Mouse (Mus musculus) spleen, adult 2 months (tissue): ENCODE data around the gene Gm43552.

ENCODE experiments used
- CTCF ChIP-seq: fragments of 200-500 bp; IDR thresholded peaks from 2 replicates; pipeline ENCODE4 v1.5.1; 2011; ENCODE audit warnings: mild to moderate bottlenecking, inconsistent platforms; ENCODE audit not compliant: insufficient read depth, insufficient read length, insufficient replicate concordance; ENCODE audit errors: extremely low read depth
- POLR2A ChIP-seq: fragments of 200-500 bp; IDR thresholded peaks from 2 replicates; pipeline ENCODE4 v1.6.1; 2011; ENCODE audit warnings: low read depth, low read length, inconsistent platforms

DNA sequence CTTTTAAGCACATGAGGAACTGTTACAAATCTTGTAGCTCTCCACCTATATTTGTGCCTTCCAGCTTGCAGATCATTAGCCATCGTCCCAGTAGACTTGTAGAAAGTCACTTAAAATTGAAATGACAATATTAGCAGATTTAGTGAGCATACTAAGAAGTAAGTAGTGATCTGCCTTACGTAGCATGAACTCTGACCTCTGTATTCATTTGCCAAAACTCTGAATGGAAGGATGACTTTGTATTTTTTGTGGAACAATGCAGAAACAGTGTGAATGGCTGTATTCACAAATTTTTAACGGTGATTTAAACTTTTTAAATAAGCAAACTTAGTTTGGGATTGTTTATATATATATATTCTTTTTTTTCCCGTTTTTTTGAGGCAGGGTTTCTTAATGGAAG, 46.2 kb upstream of the Gm43552 start:
- TF ChIP-seq CTCF (no peak), POLR2A (no peak)
